Mouse (Mus musculus) embryo, embryonic 11 days (tissue): ENCODE data around the gene Vmn1r4.
A peak's percentile ranks its signal among the peaks of the same experiment; 100 is the strongest.

Experiments used
- DNase-seq: peaks from one replicate; pipeline ENCODE4 v3.0.0-alpha.2; 2015

The Vmn1r4 gene

DNA sequence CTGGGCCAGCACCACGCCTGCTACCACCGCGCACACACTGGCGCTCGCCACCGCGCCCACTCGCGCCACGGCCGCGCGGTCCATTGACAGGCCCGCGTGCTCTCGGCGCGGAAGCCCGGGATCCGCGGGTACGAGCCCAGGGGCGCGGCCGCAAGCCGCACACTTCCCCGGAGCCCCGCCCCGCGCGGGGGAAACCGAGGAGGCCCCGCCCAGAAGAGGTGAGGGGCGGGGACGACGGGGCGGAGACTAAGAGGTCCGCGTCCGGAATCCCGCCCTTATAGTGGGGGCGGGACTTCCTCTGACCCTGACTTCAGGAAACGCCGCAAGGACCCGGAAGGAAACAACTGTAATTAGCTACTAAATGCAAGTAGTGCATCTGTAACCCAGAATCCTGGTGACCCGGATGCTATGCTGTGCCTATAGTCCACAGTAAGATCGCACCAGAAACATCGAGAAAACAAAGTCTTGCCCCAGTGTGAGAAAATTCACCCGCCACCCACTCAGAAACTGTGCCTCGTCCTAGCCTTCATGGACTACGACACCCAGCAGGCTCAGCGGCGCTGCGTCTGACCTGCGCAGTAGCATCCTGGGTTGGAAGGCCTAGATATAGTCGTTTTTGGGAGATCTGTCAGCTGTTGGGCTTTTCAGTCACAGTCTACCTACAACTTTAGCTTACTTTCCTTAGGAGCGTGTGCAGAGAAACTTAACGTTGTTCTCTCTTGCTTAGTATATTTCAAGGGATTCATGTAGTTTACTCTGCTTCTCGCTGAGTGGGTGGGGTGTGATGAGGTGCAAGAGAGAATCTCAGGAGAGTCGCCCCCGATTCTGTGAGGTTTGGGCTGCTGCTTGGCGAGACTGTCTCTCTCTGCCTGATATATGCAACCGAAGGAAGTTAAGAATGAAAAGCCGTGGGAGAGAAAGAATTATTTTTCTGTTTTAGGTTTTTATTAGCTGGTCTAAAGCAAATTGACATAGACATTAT is at the start of gene Vmn1r4, which contains the start of gene Nt5c3:
TSS of gene Vmn1r4 (plus strand) at position 290 of the 982 bp plus-strand sequence.
TSS of gene Nt5c3 (minus strand) at position 207 of the 982 bp plus-strand sequence.
- DNase-seq = peak; percentile 98

DNA sequence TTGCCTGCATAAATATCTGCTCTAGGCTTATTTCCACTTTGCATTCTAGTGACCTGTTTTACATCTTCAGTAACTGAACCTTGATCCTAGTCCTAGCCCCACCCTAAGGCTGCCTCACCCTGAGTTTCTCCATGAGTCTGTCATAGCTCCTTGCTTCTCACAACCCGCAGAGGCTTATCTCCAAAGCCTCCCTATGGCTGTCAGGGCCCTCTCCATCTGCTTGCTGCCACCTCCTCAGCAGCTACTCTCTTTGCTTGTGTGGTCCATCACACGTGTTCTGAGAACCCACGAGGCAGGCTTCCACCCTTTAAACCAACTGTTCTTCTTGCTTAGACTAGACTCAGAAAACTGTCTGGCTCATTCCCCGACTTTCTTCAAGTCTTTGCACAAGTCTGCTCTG is 46.9 kb upstream of the Vmn1r4 start:
- no peak for DNase-seq

- DNase-seq = no peak
Observed at GRCm38 (mm10) chr6:56877985-56878384, 45.8 kb upstream of the Vmn1r4 start.

- no peak for DNase-seq
Observed at GRCm38 (mm10) chr6:56879352-56879955, 44.4 kb upstream of the Vmn1r4 start.

- no peak for DNase-seq
Observed at GRCm38 (mm10) chr6:56888561-56888960, 35.3 kb upstream of the Vmn1r4 start.

DNA sequence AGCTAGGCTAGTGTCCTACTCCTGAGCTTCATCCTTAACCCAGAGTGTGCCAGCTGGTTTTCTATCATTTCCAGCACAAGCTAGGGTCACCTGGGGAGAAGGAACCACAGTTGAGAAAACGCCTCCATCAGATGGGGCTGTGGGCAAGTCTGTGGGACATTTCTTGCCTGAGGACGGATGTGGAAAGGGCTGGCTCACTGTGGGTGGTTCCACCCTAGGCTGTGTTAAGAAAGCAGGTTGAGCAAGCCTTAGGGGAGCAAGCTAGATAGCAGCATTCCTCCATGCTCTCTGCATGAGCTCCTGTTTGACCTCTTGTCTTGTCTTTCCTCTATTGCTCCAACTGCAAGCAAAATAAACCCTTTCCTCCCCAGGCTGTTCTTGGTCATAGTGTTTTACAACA is 33.1 kb upstream of the Vmn1r4 start:
- DNase-seq = no peak

- no peak for DNase-seq
Observed at GRCm38 (mm10) chr6:56899601-56900000, 24.2 kb upstream of the Vmn1r4 start.

DNA sequence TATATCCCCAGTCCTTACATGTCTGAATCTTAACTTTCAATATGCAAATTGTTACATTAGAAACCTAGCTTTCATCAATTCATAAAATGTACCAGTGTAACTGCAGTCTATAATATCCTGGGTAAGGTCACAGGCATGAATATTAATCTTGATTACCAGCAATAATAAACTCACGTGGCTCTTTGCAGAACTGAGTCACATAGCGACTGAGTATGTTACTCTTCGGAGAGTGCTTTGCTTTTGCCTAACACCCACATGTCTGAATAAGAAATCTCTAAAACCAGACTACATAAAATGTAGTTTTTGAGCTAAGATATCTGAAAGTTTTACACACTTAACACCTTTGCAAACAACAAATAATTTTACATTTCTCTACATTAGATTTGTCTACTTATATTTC is 22.5 kb upstream of the Vmn1r4 start:
- DNase-seq = no peak

DNA sequence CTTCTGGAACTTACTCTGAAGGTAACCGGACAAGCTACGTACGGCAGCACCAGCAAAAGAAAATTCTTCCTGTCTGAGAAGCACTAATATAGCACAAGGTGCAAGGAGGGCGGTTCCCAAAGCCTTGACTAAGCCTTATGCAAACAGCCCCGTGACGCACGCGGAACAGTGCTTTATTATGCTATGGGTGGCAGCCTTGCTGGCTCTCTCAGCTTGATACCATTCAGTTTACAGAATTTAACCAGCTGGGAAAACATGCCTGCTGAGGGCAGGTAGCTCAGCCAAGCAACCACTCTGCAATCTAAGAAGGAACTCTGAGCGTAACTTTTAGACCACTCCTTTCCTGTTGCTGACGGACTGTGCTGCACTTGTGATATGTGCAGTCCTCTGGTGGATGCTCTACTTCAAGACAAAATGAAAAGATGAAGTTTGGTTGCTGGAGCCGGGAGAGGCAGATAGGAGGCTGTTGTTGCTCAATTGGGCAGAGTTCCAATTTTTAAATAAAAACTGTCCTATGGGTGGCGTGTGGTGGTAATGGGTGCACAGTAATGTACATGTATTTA is 21.9 kb upstream of the Vmn1r4 start:
- peak; percentile 34 for DNase-seq

GRCm38 (mm10) chr6:56902606-56903520 is 21.0 kb upstream of the Vmn1r4 start:
- DNase-seq = no peak

DNA sequence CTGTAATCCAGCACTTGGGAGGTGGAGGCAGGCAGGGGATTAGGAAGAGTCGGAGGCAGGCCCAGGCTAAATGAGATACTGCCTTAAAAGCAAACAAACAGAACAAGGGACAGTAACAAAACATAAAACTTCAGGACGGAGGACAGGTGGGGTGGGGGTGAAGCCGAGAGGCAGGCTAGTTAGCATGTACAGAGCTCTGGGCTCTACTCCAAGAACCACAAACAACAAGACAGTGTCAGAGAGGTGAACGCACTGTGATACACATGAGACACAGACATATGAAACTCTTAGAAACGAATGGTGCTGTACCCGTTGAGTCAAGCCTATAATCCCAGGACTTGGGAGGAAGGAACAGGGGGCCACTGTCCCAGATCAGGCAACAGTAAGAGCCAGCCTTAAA is 20.0 kb upstream of the Vmn1r4 start:
- DNase-seq = no peak

- no peak for DNase-seq
Observed at GRCm38 (mm10) chr6:56904330-56904729, 19.5 kb upstream of the Vmn1r4 start.

DNA sequence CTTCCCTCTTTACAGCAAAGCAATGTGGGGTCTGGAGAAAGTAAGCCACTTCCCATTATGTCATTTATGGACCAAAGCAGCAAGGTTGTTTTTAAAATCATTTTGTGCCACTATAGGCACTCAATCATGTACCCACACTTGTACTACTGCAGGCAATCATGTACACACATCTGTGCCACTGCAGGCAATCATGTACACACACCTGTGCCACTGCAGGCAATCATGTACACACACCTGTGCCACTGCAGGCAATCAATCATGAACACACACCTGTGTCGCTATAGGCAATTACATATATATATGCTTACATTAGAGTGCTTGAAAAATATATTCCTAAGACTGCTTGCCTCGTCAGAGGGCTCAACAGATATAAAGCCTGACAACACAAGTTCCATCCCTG is 18.8 kb upstream of the Vmn1r4 start:
- DNase-seq = no peak

- no peak for DNase-seq
Observed at GRCm38 (mm10) chr6:56905486-56905885, 18.3 kb upstream of the Vmn1r4 start.

DNA sequence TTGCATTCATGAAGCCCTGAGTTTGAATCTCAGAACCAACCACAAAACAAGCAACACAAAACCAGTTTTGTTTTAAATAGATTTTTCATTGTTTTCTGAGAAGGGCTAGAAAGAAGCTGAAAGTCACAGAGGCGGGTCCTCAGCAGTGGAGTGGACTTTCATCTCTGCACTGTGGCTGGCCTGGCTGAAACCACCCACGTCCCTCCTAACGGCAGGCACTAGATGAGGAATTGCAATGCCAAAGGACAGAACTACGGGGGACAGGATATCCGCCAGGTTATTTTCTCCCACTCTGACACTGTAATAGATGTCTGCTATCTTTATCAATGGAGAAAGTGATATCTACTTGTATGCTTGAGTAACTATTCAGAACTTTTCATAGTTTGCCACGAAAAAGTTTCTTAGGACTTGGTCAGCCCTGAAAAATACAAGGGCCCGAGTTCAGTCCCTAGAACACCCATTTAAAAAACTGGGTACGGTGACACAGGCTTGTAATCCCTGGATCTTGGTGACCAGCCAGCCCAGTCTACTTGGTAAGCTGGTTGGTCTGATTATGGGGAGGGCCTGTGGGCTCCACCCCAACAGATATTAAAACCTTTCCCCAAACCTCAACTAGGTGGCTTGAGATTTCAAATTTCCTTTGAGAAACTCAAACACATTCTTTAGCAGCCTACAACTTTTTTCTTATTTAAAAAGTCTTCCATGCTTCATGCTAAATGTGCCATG is 17.5 kb upstream of the Vmn1r4 start:
- no peak for DNase-seq

DNA sequence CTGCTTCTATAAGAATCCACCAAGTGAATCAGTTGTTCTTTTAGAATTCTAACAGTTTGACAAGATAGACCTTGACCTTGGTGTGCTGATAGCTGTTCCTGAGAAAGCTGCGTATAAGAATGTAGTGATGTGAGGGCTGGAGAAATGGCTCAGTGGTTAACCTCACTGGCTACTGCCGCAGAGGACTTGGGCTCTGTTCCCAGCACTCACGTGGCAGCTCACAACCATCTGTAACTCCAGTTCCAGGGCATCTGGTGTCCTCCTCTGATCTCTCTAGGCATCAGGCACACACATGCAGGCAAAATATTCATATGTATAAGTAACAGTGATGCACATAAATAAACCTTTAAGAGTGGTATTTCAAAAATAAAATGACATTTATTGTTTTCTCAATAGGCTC is 15.8 kb upstream of the Vmn1r4 start:
- no peak for DNase-seq

DNA sequence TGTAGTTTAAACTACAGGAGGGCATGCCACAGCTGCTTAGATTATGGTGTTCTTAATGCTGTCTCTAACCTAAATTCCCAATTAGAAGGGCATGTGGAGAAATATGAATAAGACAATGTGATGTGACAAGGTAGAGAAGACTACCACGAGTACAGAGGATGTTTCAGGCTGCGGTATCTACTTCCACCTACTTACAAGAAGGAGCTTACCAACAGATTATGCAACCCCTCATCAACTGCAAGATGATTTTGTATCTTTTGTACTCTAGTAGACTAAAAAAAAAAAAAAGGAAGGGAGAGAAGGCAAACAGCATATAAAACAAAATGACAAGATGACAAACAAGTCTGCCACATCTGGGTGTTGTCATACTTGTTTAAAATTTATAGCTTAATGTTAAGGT is 15.4 kb upstream of the Vmn1r4 start:
- no peak for DNase-seq

GRCm38 (mm10) chr6:56908912-56909311 is 14.9 kb upstream of the Vmn1r4 start:
- peak; percentile 57 for DNase-seq

GRCm38 (mm10) chr6:56910910-56911309 is 12.9 kb upstream of the Vmn1r4 start:
- no peak for DNase-seq

GRCm38 (mm10) chr6:56913092-56913858 is 10.5 kb upstream of the Vmn1r4 start:
- DNase-seq = no peak

DNA sequence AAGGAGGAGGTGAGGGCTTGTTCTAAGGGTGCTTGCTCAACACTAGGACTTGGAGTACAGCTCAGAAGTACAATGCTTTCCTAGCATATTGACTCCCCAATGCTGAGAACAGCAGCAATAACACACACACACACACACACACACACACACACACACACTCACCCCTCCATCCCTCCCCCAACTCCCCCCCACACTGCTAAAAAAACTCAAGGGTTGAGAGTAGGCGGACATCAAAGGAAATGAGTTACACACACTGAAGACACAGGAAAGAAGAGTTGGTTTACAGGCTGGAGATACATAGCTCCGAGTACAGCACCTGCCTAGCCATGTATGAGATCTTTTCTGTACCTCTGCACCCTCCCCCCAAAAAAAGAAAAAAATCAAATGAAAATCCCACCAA is 7.5 kb upstream of the Vmn1r4 start:
- no peak for DNase-seq
